Mouse (Mus musculus) neural tube, embryonic 14.5 days (tissue): ENCODE measurements around the gene Krtap31-2. TPM values are rescaled to one million over a fixed set of nuclear protein-coding genes. Genes with fewer than 3 reads are reported as not detected.

Experiments
- ATAC-seq: fragments of 200-750 bp; cut with Nextera tagmentation; 2 replicates; pipeline ENCODE4 v1.8.0; 2017; ENCODE audit warnings: low read depth, mild to moderate bottlenecking, moderate TSS enrichment, moderate library complexity
- H3K27ac ChIP-seq: fragments of 300-500 bp; sonication (generic); 2 replicates; pipeline ENCODE4 v1.5.1; 2014; ENCODE audit warnings: low read depth, mild to moderate bottlenecking, control low read depth, low read length, moderate library complexity, mixed read lengths
- H3K27me3 ChIP-seq: fragments of 300-500 bp; sonication (generic); 2 replicates; pipeline ENCODE4 v1.6.1; 2014; ENCODE audit warnings: low read length; ENCODE audit not compliant: control insufficient read depth, insufficient read depth
- H3K36me3 ChIP-seq: fragments of 300-500 bp; sonication (generic); 2 replicates; pipeline ENCODE4 v1.6.1; 2014; ENCODE audit warnings: low read length, mixed read lengths; ENCODE audit not compliant: control insufficient read depth, insufficient read depth
- H3K4me1 ChIP-seq: fragments of 300-500 bp; sonication (generic); 2 replicates; pipeline ENCODE4 v1.6.1; 2014; ENCODE audit warnings: low read length; ENCODE audit not compliant: control insufficient read depth, insufficient read depth
- H3K4me2 ChIP-seq: fragments of 300-500 bp; sonication (generic); 2 replicates; pipeline ENCODE4 v1.6.1; 2014; ENCODE audit warnings: mild to moderate bottlenecking, low read depth, low read length, control low read depth
- H3K4me3 ChIP-seq: fragments of 300-500 bp; sonication (generic); 2 replicates; pipeline ENCODE4 v1.5.1; 2014; ENCODE audit warnings: low read depth, low read length, control low read depth, mixed read lengths
- H3K9ac ChIP-seq: fragments of 300-500 bp; sonication (generic); replicated peaks from 2 replicates; pipeline ENCODE4 v1.6.1; 2014; ENCODE audit warnings: low read depth, mild to moderate bottlenecking, control low read depth, low read length, mixed read lengths
- H3K9me3 ChIP-seq: fragments of 300-500 bp; sonication (generic); 2 replicates; pipeline ENCODE4 v1.6.1; 2016; ENCODE audit warnings: low read length; ENCODE audit not compliant: control insufficient read depth
- WGBS: fragments of 180-500 bp; shearing (Covaris S2); extraction: QIAGEN DNeasy Blood & Tissue Kit; methylation state at CpG from one replicate; pipeline ENCODE4 v1.1.7; 2014; 5-methylcytosine and 5-hydroxymethylcytosine counted together
- polyA plus RNA-seq: library from polyadenylated mRNA; unstranded; fragments of >200 nt; fragmentation: Nextera tagmentation; extraction: Ambion mirVana; gene quantifications from 2 replicates; pipeline ENCODE4 v1.2.1, GENCODE M21; 2014

Gene Krtap31-2
- polyA plus RNA-seq: not detected in 2 replicates

GRCm38 (mm10) chr11:99935991-99936390, at the start of gene Krtap31-2:
Gene Krtap31-2 (plus strand): TSS chr11:99936291.
- 91% methylated on average over 1 of the region's 1 CpGs for WGBS

GRCm38 (mm10) chr11:99907620-99908019, 28.5 kb upstream of the Krtap31-2 start, which contains the start of gene Krtap31-1:
Gene Krtap31-1 (plus strand): TSS chr11:99907920.
- no peaks in the 10 kb centered on the region for H3K27me3 ChIP-seq
- H3K9ac ChIP-seq: no peak within 1 kb of the TSS
- ATAC-seq: no peak
- no peaks in the 10 kb centered on the region for H3K36me3 ChIP-seq
- no peaks in the 10 kb centered on the region for H3K9me3 ChIP-seq
- no peaks in the 10 kb centered on the region for H3K4me1 ChIP-seq
- no peak within 1 kb of the TSS for H3K27ac ChIP-seq
- WGBS: 89% methylated on average over 2 of the region's 2 CpGs
- no peak within 1 kb of the TSS for H3K4me3 ChIP-seq
- no peak within 1 kb of the TSS for H3K4me2 ChIP-seq

More at GRCm38 (mm10) chr11:99935991-99936390, at the start of gene Krtap31-2:
- H3K9me3 ChIP-seq: no peaks in the 10 kb centered on the region
- no peaks in the 10 kb centered on the region for H3K36me3 ChIP-seq
- no peak within 1 kb of the TSS for H3K4me2 ChIP-seq
- H3K4me1 ChIP-seq: no peaks in the 10 kb centered on the region
- no peak for ATAC-seq
- H3K9ac ChIP-seq: no peak within 1 kb of the TSS
- H3K27me3 ChIP-seq: no peaks in the 10 kb centered on the region
- no peak within 1 kb of the TSS for H3K27ac ChIP-seq
- H3K4me3 ChIP-seq: no peak within 1 kb of the TSS

- Histone ChIP-seq H3K9me3 (no peaks in the 10 kb centered on the region), H3K4me1 (no peaks in the 10 kb centered on the region), H3K4me3 (no peak within 1 kb of the TSS), H3K27me3 (no peaks in the 10 kb centered on the region), H3K4me2 (no peak within 1 kb of the TSS), H3K36me3 (no peaks in the 10 kb centered on the region), H3K27ac (no peak within 1 kb of the TSS), H3K9ac (no peak within 1 kb of the TSS)
- ATAC-seq: no peak
- 90% methylated on average over 3 of the region's 3 CpGs for WGBS
These were observed 21.6 kb upstream of the Krtap31-2 start, which contains the start of gene Gm11565 for GRCm38 (mm10) chr11:99914451-99914850. Gene Gm11565 (plus strand): TSS chr11:99914751.

DNA sequence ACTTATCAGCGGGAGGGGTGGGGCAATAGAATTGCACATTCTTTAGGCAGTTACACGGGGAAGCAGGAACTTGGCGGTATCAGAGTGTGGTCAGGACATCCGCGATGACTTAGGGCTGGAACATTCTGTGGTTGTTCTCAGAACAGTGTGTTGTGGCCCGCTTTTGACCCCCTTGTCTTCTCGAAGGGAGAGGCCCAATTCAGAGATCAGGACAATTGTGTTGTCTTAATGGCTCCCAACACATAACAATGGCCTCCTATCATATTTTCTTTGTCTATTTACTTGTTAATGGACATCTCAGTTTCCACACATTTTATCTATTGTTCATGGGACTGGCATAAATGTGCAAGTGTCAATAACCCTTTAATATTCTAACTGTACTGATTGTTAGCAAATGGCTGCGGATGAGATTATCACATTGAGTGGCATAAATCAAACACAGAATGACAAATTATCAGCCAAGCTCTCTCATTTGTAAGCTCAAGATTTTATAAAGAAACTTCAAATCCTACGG, 1.7 kb downstream of the Krtap31-2 start:
- 86% methylated on average over 9 of the region's 9 CpGs for WGBS
- no peaks in the 10 kb centered on the region for H3K4me1 ChIP-seq
- ATAC-seq: no peak

GRCm38 (mm10) chr11:99948175-99948574, 12.1 kb downstream of the Krtap31-2 start, which contains the start of gene Krtap9-5:
Gene Krtap9-5 (plus strand): TSS chr11:99948475.
- no peak within 1 kb of the TSS for H3K27ac ChIP-seq
- no peaks in the 10 kb centered on the region for H3K9me3 ChIP-seq
- WGBS: 93% methylated on average over 2 of the region's 2 CpGs
- H3K4me3 ChIP-seq: no peak within 1 kb of the TSS
- no peaks in the 10 kb centered on the region for H3K27me3 ChIP-seq
- no peaks in the 10 kb centered on the region for H3K4me1 ChIP-seq
- H3K4me2 ChIP-seq: no peak within 1 kb of the TSS
- no peaks in the 10 kb centered on the region for H3K36me3 ChIP-seq
- no peak within 1 kb of the TSS for H3K9ac ChIP-seq
- ATAC-seq: no peak

More for the DNA sequence above, 1.7 kb downstream of the Krtap31-2 start:
- H3K9ac ChIP-seq: no peak overlapping the region
- no peak overlapping the region for H3K27ac ChIP-seq
- no peak overlapping the region for H3K4me3 ChIP-seq
- H3K27me3 ChIP-seq: no peaks in the 10 kb centered on the region
- no peak overlapping the region for H3K4me2 ChIP-seq
- H3K36me3 ChIP-seq: no peaks in the 10 kb centered on the region
- H3K9me3 ChIP-seq: no peaks in the 10 kb centered on the region

GRCm38 (mm10) chr11:99964213-99964612, 28.1 kb downstream of the Krtap31-2 start:
- no peak overlapping the region for H3K27ac ChIP-seq
- H3K9me3 ChIP-seq: no peaks in the 10 kb centered on the region
- 45% methylated on average over 6 of the region's 6 CpGs for WGBS
- no peak overlapping the region for H3K4me3 ChIP-seq
- H3K4me2 ChIP-seq: no peak overlapping the region
- no peaks in the 10 kb centered on the region for H3K4me1 ChIP-seq
- no peaks in the 10 kb centered on the region for H3K27me3 ChIP-seq
- H3K36me3 ChIP-seq: no peaks in the 10 kb centered on the region
- no peak overlapping the region for H3K9ac ChIP-seq
- ATAC-seq: no peak

DNA sequence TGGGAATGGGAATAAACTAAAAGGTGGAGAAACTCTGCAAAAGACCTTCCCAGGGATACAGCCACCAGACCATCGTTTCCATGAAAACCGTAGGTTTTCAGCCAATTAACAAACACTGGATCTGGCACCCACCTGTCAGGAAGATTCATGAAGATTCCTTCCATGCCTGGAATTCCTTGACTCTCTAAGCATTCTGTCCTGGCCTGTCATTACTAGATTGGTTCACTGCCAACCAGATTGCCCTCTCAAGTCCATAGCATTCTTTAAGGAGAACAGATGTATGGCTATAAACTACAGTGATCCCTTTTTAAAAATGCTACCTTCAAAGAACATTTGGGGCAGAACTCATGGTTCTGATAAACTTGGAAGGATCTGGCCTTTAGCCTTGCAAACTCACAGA, 29.9 kb downstream of the Krtap31-2 start:
- H3K9me3 ChIP-seq: no peaks in the 10 kb centered on the region
- no peaks in the 10 kb centered on the region for H3K4me1 ChIP-seq
- no peaks in the 10 kb centered on the region for H3K36me3 ChIP-seq
- no peak for ATAC-seq
- no peak overlapping the region for H3K27ac ChIP-seq
- no peak overlapping the region for H3K9ac ChIP-seq
- no peak overlapping the region for H3K4me2 ChIP-seq
- H3K27me3 ChIP-seq: no peaks in the 10 kb centered on the region
- WGBS: 59% methylated on average over 2 of the region's 2 CpGs
- H3K4me3 ChIP-seq: no peak overlapping the region

DNA sequence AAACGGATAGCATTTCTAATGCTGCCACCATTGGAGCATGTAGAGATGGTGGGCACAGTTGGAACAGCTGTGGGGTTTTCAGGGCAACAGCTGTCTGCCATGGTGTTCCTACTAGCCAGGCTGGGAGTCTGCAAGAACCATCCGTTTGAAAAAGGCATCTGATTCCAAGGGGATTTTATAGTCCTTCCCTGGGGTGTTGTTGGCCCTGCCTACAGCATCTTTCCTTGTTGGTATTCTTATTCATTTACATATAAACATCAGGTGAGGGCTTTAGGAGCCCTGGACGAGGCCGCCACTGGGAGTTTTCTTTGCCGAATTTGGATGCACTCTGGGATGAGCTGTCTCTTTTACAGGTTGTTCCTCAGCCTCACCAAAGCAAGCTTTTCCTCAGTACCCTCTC, 42.9 kb downstream of the Krtap31-2 start, which contains the start of gene Krtap29-1:
Gene Krtap29-1 (minus strand): TSS at position 101 of the 400 bp plus-strand sequence.
- no peak for ATAC-seq
- no peak within 1 kb of the TSS for H3K4me3 ChIP-seq
- WGBS: 55% methylated on average over 5 of the region's 5 CpGs
- H3K36me3 ChIP-seq: no peaks in the 10 kb centered on the region
- H3K4me1 ChIP-seq: no peaks in the 10 kb centered on the region
- no peaks in the 10 kb centered on the region for H3K27me3 ChIP-seq
- no peak within 1 kb of the TSS for H3K27ac ChIP-seq
- no peaks in the 10 kb centered on the region for H3K9me3 ChIP-seq
- H3K4me2 ChIP-seq: no peak within 1 kb of the TSS
- no peak within 1 kb of the TSS for H3K9ac ChIP-seq

GRCm38 (mm10) chr11:99982731-99983130, 46.6 kb downstream of the Krtap31-2 start:
- Histone ChIP-seq H3K27me3 (no peaks in the 10 kb centered on the region), H3K4me2 (no peak overlapping the region), H3K4me3 (no peak overlapping the region), H3K27ac (no peak overlapping the region), H3K36me3 (no peaks in the 10 kb centered on the region), H3K4me1 (no peaks in the 10 kb centered on the region), H3K9ac (no peak overlapping the region), H3K9me3 (no peaks in the 10 kb centered on the region)
- ATAC-seq: no peak
- WGBS: 88% methylated on average over 9 of the region's 9 CpGs
